Mouse (Mus musculus) naive thymus-derived CD4-positive, alpha-beta T cell, adult 2 months (primary cell): ENCODE data around the gene Smtn.

Experiments used
- DNase-seq: peaks from one replicate; pipeline ENCODE4 v3.0.0-alpha.2; 2011; ENCODE audit warnings: low read depth

The Smtn gene

DNA sequence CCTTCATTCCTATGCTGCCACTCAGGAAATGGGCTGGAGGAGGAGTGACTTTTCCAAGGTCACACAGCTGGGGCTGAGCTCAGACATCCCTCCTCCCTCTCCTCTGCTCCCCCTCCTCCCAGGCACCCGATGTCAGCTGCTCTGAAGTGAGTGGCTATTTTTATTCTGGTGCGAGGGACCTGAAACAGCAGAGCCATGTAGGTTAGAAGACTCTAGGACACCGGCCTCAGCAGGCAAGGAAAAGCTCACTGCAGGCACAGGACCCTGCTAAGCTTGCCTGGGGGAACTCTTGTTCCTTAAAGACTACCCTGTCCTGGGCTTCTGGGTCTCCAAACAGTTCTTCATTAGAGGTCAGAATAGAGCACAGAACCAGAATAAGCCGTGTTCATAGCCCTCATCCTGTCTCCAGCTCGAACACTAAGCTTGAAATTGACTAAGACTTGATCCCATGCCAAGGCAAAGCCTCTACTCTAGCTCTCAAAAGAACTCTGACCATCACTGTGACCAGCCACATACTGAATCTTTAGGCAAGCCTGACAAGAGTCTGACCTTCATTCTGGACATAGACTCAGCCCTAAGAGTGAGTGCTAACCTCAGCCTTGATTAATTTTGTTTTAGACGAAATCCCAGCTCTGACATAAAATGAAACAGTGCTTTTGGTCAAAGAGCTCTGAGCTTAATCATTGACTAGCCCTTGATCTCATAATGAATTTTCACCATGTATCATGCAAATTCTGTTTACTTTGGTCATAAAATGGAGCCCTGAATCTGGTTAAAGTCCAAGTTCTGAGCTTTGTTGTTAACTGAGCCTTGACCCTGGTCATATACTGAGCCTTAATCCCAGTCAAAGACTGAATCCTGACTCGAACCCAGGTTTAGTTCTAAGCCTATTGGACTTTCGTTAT, 31.0 kb downstream of the Smtn start:
- DNase-seq: no peak

DNA sequence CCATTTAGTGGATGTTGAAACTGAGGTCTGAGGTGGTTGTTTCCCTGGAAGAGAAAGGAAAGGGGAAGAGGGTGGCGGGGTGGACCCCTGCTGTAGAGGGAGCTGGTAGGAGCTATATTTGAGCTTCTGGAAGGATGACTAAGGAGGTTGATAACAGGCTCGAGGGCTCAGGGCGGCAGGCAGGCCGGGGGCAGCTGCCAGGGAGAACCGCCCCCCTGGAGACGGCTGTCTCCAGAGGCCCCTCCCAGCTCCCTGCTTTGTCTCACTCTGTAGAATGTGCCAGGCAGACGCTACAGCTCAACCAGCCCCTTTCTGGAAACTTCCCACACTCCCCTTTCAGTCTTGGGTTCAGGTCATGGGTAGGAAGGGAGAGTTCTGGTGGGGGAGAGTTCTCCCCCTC, 32.2 kb downstream of the Smtn start:
- DNase-seq: no peak

GRCm38 (mm10) chr11:3503755-3504693, 36.4 kb downstream of the Smtn start:
- DNase-seq: no peak

DNA sequence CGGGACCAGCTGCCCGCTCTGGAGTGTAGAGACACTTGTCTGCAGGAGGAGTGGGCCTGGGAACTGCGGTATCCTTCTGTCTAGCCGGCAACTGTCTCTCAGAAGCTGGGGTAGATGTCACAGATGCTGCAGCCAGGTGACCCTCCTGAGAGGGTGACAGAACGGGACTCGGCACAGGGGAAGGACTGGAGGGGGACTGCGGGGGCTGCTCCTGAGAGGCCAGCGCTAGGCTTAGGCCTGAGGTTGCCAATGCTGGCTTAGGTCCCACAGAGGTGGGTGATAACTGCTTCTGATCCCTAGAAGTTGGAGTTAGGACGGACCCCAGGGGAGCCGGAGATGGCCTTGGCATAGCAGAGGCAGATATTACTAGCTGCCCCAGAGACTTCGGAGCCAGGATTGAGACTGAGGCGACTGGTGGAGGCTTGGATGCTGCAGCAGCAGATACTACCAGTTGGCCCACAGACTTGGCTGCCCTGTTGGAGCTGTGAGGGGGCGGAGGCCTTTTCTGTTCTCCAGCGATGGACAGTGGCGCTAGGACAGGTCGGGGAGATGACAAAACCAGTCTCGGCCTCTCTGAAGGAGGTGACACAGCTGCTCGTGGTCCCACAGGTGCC, 37.8 kb downstream of the Smtn start:
- no peak for DNase-seq

GRCm38 (mm10) chr11:3502057-3502456, 38.4 kb downstream of the Smtn start:
- no peak for DNase-seq

GRCm38 (mm10) chr11:3497296-3497695, 43.1 kb downstream of the Smtn start:
- no peak for DNase-seq

GRCm38 (mm10) chr11:3496756-3497155, 43.7 kb downstream of the Smtn start:
- no peak for DNase-seq

DNA sequence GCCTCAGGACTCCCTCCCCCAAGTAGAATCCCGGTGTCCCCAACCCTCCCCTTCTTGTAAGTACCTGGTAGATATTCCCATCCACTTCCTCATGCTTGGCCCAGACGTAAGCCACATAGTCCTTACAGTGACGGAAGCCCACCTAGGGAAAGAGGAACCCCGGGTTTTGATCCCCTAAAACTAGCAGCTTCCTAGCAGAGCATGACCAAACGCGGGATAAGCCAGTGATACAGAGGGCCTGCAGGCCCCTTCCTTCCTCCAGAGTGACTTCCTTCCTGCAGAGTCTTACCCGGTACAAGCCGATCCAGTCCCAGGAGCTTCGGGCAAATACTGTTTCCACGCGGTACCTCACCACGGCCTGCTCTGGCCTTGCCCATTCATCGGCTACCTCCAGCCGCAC, 44.9 kb downstream of the Smtn start:
- no peak for DNase-seq

GRCm38 (mm10) chr11:3494857-3495256, 45.6 kb downstream of the Smtn start:
- DNase-seq: no peak

DNA sequence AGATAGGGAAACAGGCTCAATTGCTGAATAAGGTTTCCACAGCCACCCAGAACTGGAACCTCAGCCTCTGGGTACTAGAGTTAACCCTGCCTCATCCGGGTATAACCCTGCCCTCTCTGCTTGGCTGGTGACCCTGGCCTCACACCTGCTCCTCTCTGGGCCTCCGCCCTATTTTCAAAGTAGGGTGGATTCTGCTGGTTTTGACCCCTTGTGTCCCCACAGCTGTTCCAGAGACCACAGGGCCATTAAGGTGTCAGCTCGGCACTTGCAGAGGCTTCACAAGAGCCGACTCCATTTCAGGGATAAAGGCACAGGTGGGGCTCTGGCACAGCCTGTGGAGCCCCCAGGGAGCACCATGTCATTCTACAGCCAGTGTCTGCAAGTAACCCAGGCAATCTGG, 47.7 kb downstream of the Smtn start:
- no peak for DNase-seq

- DNase-seq: no peak
Observed at GRCm38 (mm10) chr11:3489036-3489435, 51.4 kb downstream of the Smtn start.

DNA sequence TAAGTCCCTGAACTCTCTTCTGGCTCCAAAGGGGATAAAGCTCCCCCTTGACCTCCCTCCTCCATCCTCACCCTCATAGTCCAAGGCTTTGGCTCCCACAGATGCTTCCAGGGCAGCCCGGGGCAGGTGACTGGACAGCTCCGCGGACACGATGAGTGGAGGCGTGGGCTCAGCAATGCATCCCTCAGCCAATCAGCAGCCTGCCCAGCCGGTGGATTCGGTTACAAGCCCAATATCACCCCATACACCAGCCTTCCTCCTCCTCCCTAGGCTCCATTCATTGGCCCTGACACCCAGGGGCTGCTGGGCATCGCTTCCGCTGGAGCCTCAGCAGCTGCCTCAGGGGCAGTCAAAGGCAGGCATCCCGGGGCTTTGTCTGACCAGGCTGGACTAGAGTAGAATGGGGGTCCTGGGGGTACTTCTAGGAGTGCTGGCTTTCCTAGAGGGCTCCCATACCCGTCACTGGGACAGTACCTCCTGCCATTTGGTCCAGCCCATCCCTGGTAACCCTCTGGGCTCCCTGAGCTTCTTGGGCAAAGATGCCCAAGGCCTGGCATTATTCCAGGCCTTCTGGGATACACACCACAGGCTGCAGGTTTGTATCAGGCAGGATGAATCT, 52.4 kb downstream of the Smtn start, which contains the start of gene Pla2g3:
Pla2g3 (plus strand) TSS at position 333 of the 619 bp plus-strand sequence.
- DNase-seq: no peak

DNA sequence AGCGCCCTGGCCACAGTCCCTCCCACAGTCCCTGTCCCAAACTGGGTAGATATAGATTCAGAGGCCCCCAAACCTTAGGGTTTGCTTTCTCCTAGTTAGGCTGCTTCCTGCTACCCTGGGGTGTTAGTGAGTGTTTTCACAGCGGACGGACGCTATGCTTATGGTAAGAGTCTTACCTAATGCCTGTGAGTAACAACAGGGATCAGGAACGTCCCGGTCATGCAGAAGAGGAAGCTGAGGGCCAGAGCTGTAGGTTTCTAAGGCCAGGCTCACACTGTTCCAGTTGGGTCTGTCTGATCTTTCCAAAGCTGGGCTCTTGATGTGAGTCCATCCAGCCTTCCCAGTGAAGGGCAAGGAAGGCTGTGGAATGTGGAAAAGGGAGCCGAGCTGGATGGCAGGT, 54.1 kb downstream of the Smtn start:
- no peak for DNase-seq

GRCm38 (mm10) chr11:3483980-3484642, 56.3 kb downstream of the Smtn start:
- no peak for DNase-seq

- no peak for DNase-seq
Observed at GRCm38 (mm10) chr11:3475489-3475888, 64.9 kb downstream of the Smtn start.

- no peak for DNase-seq
Observed at GRCm38 (mm10) chr11:3474480-3475115, 65.8 kb downstream of the Smtn start.

DNA sequence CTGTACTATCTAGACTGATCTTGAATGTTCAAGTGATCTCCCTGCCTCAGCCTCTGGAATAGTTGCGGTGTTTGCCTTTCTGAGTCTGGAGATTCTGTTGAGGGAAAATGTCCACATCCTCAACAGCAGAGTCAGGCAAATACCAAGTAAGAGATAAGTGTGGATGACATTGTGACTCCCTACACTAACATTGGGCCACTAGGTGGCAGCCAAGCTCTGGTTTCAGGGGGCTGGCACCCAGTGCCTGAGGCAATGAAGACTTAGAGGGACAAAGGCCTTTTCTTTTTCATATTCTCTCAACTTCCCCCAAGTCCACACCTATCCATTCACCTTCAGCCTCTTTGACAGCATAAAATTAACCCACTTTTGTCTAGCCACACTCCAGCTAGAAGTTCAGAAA, 67.9 kb downstream of the Smtn start:
- DNase-seq: peak; percentile 78

DNA sequence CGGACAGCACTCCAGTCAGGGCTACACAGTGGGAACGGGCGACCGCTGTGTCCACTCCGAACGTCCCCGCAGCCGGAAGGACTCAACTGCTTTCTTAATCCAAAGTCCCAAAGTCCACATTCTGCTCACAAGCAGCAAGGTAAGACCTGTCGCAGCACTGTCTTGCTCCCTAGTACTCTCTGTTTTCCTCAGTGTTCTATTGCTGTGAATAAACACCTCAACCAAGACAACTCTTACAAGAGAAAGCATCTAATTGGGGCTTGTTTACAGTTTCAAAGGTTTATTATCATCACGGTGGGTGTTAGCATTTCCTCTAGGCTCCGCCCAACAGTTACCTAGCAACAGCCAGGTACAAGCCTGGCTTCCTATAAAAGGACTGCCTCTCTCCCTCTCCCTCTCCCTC, 69.0 kb downstream of the Smtn start:
- DNase-seq: no peak
